Comparison of ENCODE assay signal across 30 mouse cellular contexts in genomic region chr5:146190093-146190492, GRCm38 (mm10). TPM values are rescaled to one million over a fixed set of nuclear protein-coding genes. Genes with fewer than 3 reads are reported as not detected.
DNase-seq lines count a peak whose midpoint lies in the region; ATAC-seq and TF ChIP-seq lines count a peak whose summit lies in the region.
"Had no signal": no experiment of that assay in that cellular context is flagged by ENCODE, and none has a peak within 500 bp of the region (broad histone marks: within the 10 kb centered on the region; RNA-seq: fewer than 3 reads in every experiment).

No protein-coding gene starts in this region.

- no peak overlapping the region for H3K4me3 ChIP-seq in liver, postnatal 0 days (ENCODE audit: low read depth, low read length)
- no peak overlapping the region for H3K4me3 ChIP-seq in kidney, embryonic 16.5 days (ENCODE audit: low read length)
- H3K4me3 ChIP-seq: embryonic facial prominence, embryonic 10.5 days; forebrain, embryonic 10.5 days; heart, embryonic 10.5 days; hindbrain, embryonic 15.5 days; limb, embryonic 13.5 days; midbrain, embryonic 10.5 days; myocyte had no signal

- H3K9ac ChIP-seq in liver, postnatal 0 days (replicated peaks) = no peak overlapping the region
- H3K9ac ChIP-seq in kidney, embryonic 16.5 days (replicated peaks; ENCODE audit: low read length) = no peak overlapping the region
- H3K9ac ChIP-seq: hindbrain, embryonic 15.5 days; limb, embryonic 13.5 days had no signal

- no peak for TF ChIP-seq EP300 in liver, postnatal 0 days (IDR thresholded peaks at IDR 0.05; ENCODE audit: low read depth)

- DNase-seq in kidney, adult 11 months = peak; percentile 73
- no peak for DNase-seq in kidney, postnatal 4 days
- no peak for DNase-seq in liver, postnatal 0 days
- DNase-seq in liver = no peak
- no peak for DNase-seq in natural killer cell, adult 2 months (ENCODE audit: low spot score in 2 of 2)
- DNase-seq in ovary, postnatal 10 days (ENCODE audit: low spot score) = no peak
- DNase-seq: adrenal gland, adult 8-10 months; gastrocnemius, postnatal 10 days; heart, postnatal 4 days; layer of hippocampus, adult 9-11 months; lung, adult 18-20 months; lung, postnatal 10 days had no signal

- no peaks in the 10 kb centered on the region for H3K27me3 ChIP-seq in liver, postnatal 0 days (ENCODE audit: insufficient read depth, low read length)
- no peaks in the 10 kb centered on the region for H3K27me3 ChIP-seq in kidney, embryonic 16.5 days (ENCODE audit: insufficient read depth, low read length)
- H3K27me3 ChIP-seq: hindbrain, embryonic 15.5 days; limb, embryonic 13.5 days had no signal

- no peak for TF ChIP-seq CTCF in liver, postnatal 0 days (IDR thresholded peaks at IDR 0.05; ENCODE audit: low read depth)

- H3K27ac ChIP-seq in liver, postnatal 0 days (ENCODE audit: low read depth) = no peak overlapping the region
- no peak overlapping the region for H3K27ac ChIP-seq in kidney, embryonic 16.5 days (ENCODE audit: low read length)
- H3K27ac ChIP-seq: embryonic facial prominence, embryonic 10.5 days; forebrain, embryonic 10.5 days; heart, embryonic 10.5 days; hindbrain, embryonic 15.5 days; limb, embryonic 13.5 days; midbrain, embryonic 10.5 days had no signal

- ATAC-seq in liver, postnatal 0 days = peak; percentile 88
- ATAC-seq in kidney, embryonic 16.5 days (ENCODE audit: low FRiP score, low TSS enrichment) = peak; percentile 83
- ATAC-seq: activated CD4-positive, CD25-positive, alpha-beta regulatory T cell, adult 4 months; forebrain, embryonic 16.5 days; midbrain, embryonic 16.5 days had no signal

- H3K9me3 ChIP-seq in liver, postnatal 0 days (ENCODE audit: low read length) = no peaks in the 10 kb centered on the region
- no peaks in the 10 kb centered on the region for H3K9me3 ChIP-seq in kidney, embryonic 16.5 days (ENCODE audit: low read length)
- H3K9me3 ChIP-seq: heart, embryonic 10.5 days; hindbrain, embryonic 15.5 days; limb, embryonic 13.5 days had no signal

- no peaks in the 10 kb centered on the region for H3K4me1 ChIP-seq in liver, postnatal 0 days (ENCODE audit: insufficient read depth)
- H3K4me1 ChIP-seq in kidney, embryonic 16.5 days (ENCODE audit: insufficient read depth, low read length) = no peaks in the 10 kb centered on the region
- H3K4me1 ChIP-seq: embryonic facial prominence, embryonic 10.5 days; forebrain, embryonic 10.5 days; heart, embryonic 10.5 days; hindbrain, embryonic 15.5 days; limb, embryonic 13.5 days; midbrain, embryonic 10.5 days had no signal

- no peaks in the 10 kb centered on the region for H3K36me3 ChIP-seq in liver, postnatal 0 days (replicated peaks; ENCODE audit: insufficient read depth, low read length)
- no peaks in the 10 kb centered on the region for H3K36me3 ChIP-seq in kidney, embryonic 16.5 days (ENCODE audit: insufficient read depth, low read length)
- H3K36me3 ChIP-seq: embryonic facial prominence, embryonic 10.5 days; forebrain, embryonic 10.5 days; heart, embryonic 10.5 days; hindbrain, embryonic 15.5 days; limb, embryonic 13.5 days; midbrain, embryonic 10.5 days had no signal

- WGBS in liver, postnatal 0 days (ENCODE audit: insufficient replicate concordance) = 36% methylated on average over 4 of the region's 4 CpGs
- WGBS in kidney, embryonic 16.5 days = 55% methylated on average over 4 of the region's 4 CpGs

- H3K4me2 ChIP-seq in liver, postnatal 0 days (ENCODE audit: low read depth, low read length) = no peak overlapping the region
- H3K4me2 ChIP-seq in kidney, embryonic 16.5 days (replicated peaks; ENCODE audit: low read depth, low read length) = no peak overlapping the region
- H3K4me2 ChIP-seq: hindbrain, embryonic 15.5 days; limb, embryonic 13.5 days had no signal

RNA-seq across cellular contexts. Expression of gene 1700001J03Rik, which starts 5.0 kb away (rescaled TPM):
- polyA plus RNA-seq in liver, postnatal 0 days (2015; fragmentation: Nextera tagmentation; extraction: Ambion mirVana) = not detected in 2 replicates
- 0.21 and 0.28 TPM in 2 replicates for polyA plus RNA-seq in kidney, embryonic 16.5 days (2015; fragmentation: Nextera tagmentation; extraction: Ambion mirVana)
- polyA plus RNA-seq: embryonic facial prominence, embryonic 10.5 days; forebrain, embryonic 10.5 days; forebrain, embryonic 16.5 days; heart, embryonic 10.5 days; heart, embryonic 16.5 days; hindbrain, embryonic 15.5 days; intestine, embryonic 14.5 days; limb, embryonic 13.5 days; midbrain, embryonic 10.5 days; midbrain, embryonic 16.5 days; myocyte; neural tube, embryonic 14.5 days; stomach, embryonic 16.5 days; thymus, postnatal 0 days had no signal

RNA-seq across cellular contexts. Expression of gene Gm6309, which starts 19.6 kb away (rescaled TPM):
- polyA plus RNA-seq in liver, postnatal 0 days (2015; fragmentation: Nextera tagmentation; extraction: Ambion mirVana) = not detected in 2 replicates
- not detected in 2 replicates for polyA plus RNA-seq in kidney, embryonic 16.5 days (2015; fragmentation: Nextera tagmentation; extraction: Ambion mirVana)
- polyA plus RNA-seq: activated CD4-positive, CD25-positive, alpha-beta regulatory T cell, adult 4 months; cortical plate, adult 2 months; embryonic facial prominence, embryonic 10.5 days; forebrain, embryonic 10.5 days; forebrain, embryonic 16.5 days; heart, embryonic 10.5 days; heart, embryonic 16.5 days; hindbrain, embryonic 15.5 days; intestine, embryonic 14.5 days; limb, embryonic 13.5 days; midbrain, embryonic 10.5 days; midbrain, embryonic 16.5 days; myocyte; neural tube, embryonic 14.5 days; small intestine, adult 2 months; stomach, embryonic 16.5 days; thymus, postnatal 0 days had no signal

RNA-seq across cellular contexts. Expression of gene Gm5565, which starts 29.8 kb away (rescaled TPM):
- polyA plus RNA-seq in liver, postnatal 0 days (2015; fragmentation: Nextera tagmentation; extraction: Ambion mirVana) = not detected in 2 replicates
- polyA plus RNA-seq in kidney, embryonic 16.5 days (2015; fragmentation: Nextera tagmentation; extraction: Ambion mirVana) = not detected in 2 replicates
- polyA plus RNA-seq: activated CD4-positive, CD25-positive, alpha-beta regulatory T cell, adult 4 months; cortical plate, adult 2 months; embryonic facial prominence, embryonic 10.5 days; forebrain, embryonic 10.5 days; forebrain, embryonic 16.5 days; heart, embryonic 10.5 days; heart, embryonic 16.5 days; hindbrain, embryonic 15.5 days; intestine, embryonic 14.5 days; limb, embryonic 13.5 days; midbrain, embryonic 10.5 days; midbrain, embryonic 16.5 days; myocyte; neural tube, embryonic 14.5 days; small intestine, adult 2 months; stomach, embryonic 16.5 days; thymus, postnatal 0 days had no signal

RNA-seq across cellular contexts. Expression of gene Rnf6, which starts 31.3 kb away (rescaled TPM):
- 21.4 and 21.9 TPM in 2 replicates for polyA plus RNA-seq in liver, postnatal 0 days (2015; fragmentation: Nextera tagmentation; extraction: Ambion mirVana)
- 71.2 and 71.9 TPM in 2 replicates for polyA plus RNA-seq in kidney, embryonic 16.5 days (2015; fragmentation: Nextera tagmentation; extraction: Ambion mirVana)

RNA-seq across cellular contexts. Expression of gene Cdk8, which starts 40.9 kb away (rescaled TPM):
- polyA plus RNA-seq in liver, postnatal 0 days (2015; fragmentation: Nextera tagmentation; extraction: Ambion mirVana) = 11.4 and 12.0 TPM in 2 replicates
- polyA plus RNA-seq in kidney, embryonic 16.5 days (2015; fragmentation: Nextera tagmentation; extraction: Ambion mirVana) = 11.4 and 12.4 TPM in 2 replicates
